Mouse (Mus musculus) 416B (cell line): ENCODE measurements around the gene Tesk1.

Experiments used
- DNase-seq: peaks from one replicate; pipeline ENCODE4 v3.0.0; 2011; ENCODE audit warnings: low read depth

The Tesk1 gene

DNA sequence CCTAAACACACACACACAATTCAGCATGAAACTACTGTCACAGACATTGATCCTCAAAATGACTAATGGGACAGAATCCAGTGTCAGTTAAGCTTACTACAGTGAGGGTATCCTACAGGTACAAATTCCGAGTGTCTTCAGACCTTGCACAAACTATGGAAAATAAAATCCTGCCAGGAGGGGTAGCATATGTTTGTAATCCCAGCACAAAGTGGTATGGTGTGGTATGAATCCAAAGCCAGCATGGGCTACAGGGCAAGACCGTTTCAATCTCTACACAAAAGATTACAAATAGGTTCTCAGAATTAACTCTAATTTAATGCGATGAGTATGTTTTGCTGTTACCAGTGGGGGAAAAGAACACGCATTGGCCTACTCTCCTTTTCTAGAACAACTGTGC lies at the start of gene Tesk1:
TSS of gene Tesk1 (plus strand) at position 301 of the 400 bp plus-strand sequence.
- DNase-seq = no peak

DNA sequence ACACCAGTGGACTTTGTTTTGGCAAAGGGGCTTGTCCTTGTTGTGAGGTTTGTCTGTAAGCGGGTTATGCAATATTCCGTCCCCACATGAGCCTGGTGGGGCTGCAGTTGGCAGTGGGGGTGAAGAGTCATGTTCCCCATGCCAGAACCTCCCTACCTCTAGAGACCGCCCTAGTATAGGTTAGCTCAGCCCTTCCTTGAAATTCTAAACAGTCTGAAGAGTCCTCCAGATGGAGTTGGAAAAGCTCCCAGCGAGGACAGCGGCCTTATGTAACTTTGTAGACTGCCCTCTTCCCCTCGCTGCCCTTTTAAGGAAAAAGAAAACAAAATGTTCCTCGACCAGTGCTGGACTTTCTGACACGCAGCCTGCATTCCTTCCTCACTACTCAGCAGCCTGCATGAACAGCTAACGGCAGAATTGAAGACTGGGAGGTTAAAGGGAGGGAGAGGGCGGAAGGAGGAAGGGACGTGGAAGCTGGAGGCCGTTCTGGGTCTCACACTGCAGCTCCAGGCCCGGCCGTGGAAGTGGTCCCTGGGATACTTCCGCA lies 47.3 kb upstream of the Tesk1 start:
- no peak for DNase-seq

DNA sequence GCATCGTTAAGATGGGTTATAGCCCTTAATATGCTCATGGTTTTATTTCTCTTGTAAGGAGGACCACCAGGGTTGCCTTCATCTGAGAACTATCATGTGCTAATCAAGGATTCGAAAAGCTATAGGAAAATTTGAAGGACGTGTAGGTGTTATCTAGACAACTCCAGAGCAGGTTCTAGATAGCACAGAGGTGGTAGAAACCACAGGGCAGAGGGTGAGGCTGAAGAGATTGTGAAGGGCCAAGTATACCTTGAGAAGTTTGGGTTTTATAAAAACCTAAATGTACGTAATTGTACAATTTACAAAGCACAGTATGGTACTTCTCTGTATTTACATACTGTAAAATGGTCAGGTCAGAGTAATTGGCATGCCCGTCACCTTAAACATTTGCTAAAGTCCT lies 46.6 kb upstream of the Tesk1 start:
- no peak for DNase-seq

DNA sequence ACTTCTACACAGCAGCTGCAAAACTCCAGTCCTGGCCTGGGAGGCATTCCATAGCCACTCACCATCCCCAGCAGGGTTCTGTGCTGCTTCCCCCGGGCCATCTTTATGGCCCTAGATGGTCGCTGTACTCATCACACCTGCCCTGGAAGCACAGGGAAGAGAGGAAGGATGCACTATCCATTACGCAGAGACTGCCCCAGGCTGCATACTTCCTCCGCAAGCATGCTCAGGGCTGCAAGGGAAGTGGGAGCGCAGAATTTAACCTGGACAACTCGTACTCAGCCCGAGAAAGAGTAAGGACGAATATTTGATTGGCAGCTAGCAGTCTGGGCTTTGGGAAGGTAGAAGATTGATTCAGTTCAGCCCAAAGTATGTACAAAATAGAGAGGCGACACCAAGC lies 45.9 kb upstream of the Tesk1 start:
- DNase-seq = no peak

DNA sequence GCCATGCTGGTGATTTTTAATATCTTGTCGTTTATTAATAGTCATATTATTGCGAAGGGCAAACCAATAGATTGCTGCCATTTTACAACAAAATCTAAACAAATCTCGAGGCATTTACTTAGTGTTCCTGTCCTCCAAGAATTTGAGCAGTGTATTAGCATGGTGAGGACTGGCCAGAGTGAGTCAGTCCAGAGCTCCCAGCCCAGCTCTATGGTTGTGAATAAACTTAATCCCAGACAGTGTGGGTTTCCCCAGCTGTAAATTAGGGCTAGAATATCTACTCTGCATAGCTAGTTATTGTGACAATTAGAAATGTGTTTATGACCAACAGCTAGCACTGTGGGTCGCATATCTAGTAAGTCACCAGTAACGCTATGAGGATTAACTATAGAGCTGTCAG lies 45.4 kb upstream of the Tesk1 start:
- no peak for DNase-seq

DNA sequence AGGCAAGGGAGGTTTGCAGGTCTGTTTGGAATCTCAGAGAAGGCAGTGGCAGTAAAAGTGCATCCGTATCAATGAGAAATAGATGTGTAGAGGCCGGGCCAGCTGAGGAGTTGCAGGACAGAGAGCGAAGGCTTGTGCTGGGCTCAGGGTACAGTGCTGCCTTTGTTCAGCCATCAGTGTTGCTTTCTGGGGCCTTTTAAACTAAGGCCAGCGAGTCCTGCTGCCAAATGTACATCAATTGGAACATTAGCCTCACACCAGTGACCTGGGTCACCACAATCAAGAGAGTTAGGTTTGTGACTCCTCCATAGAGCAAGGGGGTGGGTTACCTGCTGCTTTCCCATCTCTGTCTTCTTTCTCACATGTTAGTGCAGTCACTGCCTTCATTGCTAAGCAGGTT lies 43.7 kb upstream of the Tesk1 start:
- DNase-seq = no peak

DNA sequence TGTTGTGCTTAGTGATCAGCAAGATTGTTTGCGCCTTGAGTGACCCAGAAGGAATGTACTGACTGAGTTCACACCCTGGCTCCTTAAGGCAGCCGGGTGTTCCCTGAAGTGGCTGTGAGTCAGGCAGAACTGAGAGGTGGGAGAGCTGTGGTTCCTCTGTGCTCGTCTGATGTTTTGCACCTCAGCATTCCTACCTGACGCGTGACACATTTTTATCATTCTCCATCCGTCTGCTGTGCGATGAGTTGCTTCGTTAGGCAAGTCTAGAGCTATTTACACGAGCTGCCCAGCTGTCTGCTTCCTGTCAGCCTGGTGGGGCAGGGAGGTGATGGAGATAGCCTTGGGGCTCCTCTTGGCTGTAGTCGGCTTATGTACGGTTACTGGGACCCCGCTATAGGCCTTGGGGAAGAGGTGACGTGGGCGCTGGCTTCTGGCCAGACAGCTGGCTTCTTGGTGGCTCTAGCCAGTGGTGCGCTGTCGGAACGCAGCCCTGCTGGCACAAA lies 42.9 kb upstream of the Tesk1 start:
- DNase-seq = no peak

DNA sequence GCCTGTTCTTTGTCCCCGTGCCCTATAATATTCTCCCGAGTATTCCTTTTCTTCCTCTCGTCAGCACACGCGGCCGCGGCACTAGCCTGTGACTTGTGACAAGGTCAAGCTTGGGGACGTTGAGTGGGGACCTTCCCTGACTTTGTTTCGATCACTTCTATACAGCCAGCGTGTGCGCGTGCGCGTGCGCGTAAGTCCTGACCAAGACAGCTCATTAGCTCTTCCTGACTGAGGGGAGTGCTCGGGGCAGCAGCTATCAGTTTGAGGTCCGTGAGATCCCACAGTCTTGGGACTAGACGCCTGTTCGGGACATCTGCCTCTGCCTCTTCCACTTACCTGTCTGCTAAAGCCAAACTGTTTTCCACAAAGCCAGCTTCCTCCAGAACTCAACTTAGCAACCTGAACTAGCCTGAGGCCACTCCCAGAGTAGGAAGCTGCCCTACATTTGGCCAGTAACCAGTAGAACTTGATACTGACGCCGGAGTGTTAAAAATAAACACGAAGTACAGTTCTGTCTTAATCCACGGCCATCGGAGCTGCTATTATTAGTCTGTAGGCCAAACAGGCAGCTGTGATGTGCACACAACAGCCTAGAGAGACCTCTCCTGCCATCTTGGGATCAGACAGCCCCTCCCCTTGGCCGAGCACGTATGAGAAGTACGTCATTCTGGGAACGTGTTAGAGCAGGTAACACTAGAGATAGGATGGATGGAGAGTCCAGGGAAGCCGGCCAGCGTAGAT lies 42.2 kb upstream of the Tesk1 start:
- no peak for DNase-seq

DNA sequence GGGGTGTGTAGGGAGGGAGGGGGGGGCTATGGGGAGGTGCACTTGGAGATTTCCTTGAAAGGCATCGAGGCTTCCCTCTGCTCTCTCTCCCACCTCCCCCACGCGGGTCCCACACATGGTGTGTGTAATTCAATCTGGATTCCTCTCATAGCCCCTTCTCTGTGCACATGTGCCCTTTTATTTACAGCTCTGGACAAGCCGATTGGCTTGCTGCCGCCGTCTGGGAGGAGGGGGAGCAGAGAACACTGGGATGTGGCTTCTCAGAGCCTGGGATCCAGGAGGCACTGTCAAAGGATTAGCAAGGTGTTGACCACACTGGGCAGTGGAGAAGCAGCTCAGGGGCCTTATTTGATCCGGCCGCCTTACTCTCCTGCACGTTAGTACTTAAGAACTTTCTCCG lies 40.8 kb upstream of the Tesk1 start:
- no peak for DNase-seq

DNA sequence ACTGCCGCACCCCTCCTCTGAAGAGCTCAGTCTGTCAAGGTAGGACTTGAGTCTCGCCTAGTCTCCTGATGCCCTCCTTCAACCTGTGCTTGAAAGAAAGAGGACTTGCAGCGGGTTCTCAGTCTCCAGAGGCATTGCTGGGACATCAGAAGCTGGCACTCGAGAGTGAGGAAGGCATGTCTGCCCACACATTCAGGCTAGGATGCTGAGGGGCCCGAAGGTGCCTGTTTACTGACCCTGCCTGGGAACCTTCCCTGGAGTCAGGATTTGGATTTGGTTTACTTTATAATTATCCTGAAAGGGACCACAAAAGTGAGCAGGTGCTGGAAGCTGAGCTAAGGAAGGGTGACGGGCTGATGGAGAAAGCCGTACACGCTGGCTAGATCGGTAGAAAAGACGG lies 40.3 kb upstream of the Tesk1 start:
- no peak for DNase-seq

DNA sequence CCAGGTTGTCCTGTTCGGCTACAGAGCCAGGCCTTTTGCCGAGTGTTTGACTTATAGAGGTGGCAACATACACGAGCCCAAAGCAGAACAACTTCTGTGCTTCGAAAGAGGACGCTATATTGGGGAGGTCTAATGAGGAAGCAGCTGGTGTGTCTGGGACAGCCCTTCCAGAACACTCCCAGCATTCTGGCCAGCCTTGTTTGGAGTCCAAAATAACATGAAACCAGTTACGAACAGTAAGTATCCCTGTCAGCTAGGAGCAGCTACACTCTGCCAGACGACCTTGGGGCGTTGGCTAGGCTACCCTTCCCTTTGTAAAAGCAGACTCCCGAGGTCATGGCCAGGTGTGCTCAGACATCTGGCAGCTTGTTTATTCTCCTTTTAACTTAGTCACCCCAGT lies 39.5 kb upstream of the Tesk1 start:
- DNase-seq = no peak

DNA sequence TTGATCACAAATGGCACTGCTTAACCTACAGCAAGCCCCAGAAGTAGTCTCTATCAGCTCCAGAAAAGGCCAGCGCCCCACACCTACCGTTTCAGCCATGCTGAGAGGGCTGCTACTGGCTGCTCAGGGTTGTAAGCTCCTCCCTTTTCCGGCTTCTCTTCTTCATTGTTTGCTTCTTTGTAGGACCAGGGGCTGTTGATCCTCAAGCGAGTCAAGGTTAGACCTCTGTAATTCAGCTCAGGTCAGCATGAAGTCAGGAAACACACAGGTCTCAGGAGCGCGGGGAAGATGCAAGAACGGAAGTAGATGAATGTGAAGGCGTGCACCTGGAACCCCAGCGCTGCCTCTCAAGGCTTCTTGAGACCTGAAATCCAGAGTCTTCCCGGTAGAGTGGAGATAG lies 37.0 kb upstream of the Tesk1 start:
- DNase-seq = no peak

DNA sequence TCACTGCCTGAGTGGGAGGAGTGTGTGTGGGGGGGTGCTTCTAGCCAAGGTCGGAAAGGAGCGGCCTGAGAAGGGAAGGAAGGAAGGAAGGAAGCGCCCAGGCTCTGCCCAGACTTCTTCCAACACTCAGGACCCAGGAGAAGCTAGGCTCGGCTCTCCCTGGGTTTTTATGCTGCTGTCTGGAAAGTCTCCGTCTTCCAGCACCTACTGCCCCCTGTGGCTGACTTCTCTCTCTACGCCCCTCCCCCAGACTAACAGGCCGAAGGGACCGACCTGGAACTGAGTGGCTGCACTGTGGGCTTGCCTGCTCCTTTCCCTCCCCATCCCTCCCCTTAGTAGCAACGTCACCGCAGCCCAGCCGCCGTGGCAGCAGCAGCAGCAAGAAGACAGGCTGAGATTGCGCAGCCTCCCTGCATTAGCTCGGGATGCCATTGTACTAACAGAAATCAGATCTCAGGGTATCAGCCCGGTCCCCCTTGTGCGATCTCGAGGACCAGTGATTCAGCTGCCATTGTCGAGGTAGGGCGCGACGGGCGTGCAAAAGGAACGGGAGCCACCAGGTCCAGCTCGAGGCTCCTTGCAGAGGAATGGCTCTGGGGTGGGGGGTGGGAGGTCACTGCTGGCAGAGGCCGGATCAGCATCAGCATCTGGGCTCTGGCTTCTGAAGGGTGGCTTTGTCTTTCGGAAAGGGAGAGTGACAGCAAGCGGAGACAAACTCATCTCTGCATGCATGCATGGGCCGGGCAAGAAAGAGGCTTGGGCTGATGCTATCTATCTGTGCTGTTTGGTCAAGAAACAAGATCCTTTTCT lies 35.4 kb upstream of the Tesk1 start:
- no peak for DNase-seq

DNA sequence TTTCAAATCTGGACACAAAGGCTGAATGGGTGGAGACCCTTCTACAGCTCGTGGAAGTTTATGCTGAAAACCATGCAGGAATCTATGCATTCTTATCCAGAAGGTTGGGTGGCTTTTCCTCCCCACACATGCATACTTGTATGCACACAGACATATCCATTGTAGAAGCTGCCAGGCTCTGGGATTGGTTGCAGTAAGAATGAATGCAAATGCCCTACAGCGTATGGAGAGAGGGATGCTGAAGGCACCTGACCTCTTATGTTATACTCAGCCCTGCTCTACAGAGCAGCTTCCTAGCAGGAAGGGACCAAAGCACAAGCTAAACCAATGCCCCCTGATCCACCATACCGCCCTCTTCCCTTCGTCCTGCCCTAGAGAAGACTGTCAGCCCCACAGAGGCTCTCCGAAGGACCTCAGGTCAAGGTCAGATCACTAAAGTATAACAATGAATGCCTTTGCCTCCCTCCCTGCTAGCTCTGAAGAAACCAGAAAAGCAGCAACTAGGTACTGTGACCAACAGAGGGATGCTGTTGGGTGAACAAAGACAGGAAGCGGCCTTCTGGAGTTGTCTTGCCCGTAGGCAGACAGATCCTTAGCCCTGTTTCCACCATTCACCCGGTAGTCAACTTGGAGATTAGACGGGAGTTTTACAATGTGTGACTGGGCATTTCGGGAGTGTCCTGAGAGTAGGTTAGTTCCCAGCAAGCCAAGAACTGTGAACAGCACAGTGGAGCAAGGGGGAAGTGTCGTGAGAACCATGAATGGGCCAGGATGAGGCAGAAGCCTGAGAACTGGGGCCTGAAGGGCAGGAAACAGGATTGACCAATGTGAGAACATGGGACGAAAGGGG lies 34.4 kb upstream of the Tesk1 start:
- no peak for DNase-seq

DNA sequence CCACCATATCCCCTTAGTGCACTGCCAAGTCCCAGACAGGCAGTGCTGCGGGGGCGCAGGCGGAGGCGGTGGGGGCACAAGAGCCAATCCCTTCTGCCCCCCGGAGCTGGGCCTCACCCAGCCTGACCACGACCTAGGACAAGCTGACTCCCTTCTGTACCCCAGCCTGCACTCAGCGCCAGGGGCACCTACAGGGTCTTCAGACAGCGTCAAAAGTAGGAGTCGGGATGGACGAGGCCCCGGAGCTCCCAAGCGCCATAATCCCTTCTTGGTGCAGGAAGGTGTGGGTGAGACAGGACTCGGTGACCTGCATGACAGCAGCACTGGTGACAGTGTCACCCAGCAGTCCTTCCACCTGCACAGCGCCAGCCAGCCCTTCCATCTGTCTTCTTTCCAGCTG lies 27.0 kb upstream of the Tesk1 start:
- no peak for DNase-seq

DNA sequence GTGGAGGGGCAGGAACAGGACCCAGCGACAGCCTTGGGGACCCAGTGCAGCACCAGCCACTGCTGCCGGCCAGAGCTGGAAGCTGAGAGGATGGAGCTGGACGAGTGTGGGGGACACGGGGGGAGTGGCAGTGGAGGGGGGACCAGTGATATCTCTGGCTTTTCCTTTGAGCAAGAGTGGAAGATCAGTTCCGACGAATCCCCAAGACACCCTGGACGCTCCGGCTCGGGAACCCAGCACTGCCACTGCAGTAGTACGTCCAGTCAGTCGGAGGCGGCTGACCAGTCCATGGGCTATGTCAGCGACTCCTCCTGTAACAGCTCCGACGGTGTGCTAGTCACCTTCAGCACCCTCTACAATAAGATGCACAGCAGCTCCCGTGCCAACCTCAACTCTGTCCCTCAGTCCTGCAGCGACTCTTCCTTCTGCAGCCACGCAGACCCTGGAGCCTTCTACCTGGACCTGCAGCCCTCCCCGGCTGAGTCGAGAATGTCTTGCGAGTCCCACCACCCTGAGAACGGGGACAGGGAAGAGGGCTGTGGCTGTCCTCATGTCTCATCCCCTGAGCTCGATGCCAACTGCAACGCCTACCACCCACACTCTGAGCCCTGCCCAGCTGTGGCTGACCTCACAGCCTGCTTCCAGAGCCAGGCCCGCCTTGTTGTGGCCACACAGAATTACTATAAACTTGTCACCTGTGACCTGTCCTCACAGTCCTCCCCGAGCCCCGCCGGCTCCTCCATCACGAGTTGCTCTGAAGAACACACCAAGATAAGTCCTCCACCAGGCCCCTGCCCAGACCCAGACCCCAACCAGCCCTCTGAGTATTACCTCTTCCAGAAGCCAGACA lies 26.3 kb upstream of the Tesk1 start:
- no peak for DNase-seq

DNA sequence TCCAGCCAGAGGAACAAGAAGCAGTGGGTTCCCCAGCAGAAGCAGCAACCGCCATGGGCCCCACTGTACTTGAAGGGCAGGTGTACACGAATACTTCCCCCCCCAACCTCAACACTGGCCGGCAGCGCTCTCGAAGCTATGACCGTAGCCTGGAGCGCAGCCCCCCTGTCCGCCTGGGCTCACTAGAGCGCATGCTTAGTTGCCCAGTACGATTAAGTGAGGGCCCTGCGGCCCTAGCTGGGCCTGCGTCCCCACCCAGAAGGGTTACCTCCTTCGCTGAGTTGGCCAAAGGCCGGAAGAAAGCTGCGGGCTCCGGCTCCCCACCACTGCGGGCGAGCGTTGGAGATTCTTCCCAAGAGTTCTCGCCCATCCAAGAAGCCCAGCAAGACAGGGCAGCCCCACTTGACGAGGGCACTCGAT lies 25.7 kb upstream of the Tesk1 start:
- no peak for DNase-seq

DNA sequence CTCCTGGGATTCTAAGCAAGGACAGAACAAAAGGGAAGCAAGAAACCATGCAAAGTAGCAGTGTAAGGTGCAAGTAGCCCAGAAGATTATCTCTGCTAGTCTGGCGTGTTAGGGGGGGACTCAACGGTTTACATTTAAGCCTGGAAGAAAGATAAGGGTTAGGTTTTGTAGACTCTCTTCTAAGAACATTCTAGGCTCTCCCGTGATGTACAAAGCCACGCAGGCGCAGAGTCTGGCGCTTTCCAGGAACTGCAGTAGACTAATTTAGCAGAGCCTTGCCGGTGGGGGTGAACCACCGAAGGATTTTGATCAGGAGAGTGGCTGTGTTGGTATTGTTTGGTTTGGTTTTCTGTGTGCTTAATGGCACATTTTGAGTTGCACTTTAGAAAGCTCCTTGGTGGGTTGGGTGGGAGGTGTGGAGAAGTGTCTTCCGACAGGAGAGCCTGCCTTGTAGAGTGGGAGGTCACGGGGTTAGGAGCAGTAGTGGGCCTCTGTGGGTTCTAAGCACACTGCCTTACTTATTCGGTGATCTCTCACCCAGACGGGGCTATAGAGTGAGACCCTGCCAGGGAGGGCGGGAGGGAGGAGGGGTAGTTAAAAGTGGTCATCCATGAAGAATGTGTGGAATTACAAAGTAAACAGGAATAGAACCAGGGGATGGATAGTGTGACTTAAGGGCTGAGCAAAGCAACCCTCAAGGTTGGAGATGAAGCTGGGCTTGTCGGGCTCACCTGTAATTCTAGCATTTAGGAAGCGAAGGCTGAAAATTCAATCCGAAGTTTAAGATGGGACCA lies 24.3 kb upstream of the Tesk1 start:
- no peak for DNase-seq

DNA sequence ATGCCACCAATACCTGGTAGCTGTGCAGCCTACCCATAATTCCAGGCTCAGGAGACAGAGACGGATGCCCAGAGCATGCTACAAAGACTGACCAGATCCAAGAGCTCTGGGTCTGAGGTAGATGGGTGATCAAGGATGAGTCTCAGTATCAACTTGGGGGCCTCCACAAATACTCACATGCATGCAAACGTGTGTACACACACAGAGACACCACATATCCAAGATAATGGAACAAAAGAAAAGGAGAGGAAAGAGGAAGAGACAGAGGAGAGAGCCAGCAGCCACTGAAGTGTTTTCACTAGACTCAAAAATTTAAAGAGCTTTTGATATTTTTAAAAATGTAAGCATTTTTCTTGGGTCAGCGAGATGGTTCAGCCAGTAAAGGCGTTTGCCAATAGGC lies 23.3 kb upstream of the Tesk1 start:
- DNase-seq = no peak

DNA sequence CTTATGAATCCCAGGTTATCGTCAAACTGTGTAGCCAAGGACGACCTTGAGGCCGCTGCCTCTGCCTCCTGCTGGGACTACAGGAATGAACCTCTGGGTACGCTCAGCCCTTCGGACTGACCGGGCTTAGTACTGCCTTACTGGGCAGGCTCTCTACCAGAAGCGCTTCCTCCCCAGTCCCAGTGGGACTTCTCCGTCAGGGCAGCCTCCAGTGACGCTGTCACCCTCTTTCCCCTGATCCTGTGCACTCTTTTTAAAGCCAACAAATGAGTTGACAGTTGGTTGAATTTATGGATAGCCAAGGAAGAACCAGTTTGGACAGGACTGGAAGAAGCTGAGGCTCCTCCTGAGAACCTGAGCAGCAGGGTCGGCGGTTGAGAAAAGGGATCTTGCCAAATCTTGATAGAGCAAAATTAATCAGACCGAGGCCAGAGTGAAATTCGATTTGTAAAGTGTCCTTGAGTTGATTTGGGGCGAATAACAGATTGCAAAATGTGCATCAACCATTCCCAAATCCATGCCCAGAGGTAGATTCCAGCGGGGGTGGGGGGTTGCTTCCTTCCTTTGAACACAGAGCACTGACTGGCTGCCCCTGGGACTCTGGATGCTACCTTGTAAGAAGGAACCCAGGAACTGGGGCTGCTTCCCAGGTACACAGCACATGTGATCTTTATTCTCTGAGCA lies 22.6 kb upstream of the Tesk1 start:
- no peak for DNase-seq
